Mouse (Mus musculus): ENCODE results near the gene Abhd17c. TPM values are rescaled to one million over a fixed set of nuclear protein-coding genes. Genes with fewer than 3 reads are reported as not detected.
"Not testable (repeated sequence)": the region's sequence is repeated elsewhere in the genome, so short reads cannot be mapped to it uniquely, and the experiment has no call there.

Abhd17c gene
- total RNA-seq, 2 experiments from 2014 or later, result 58.0 to 58.6 TPM

- DNase-seq, result no peak
These were observed 681 bp upstream of the Abhd17c start for GRCm38 (mm10) chr7:84152374-84152773.

GRCm38 (mm10) chr7:84151960-84152334 is 254 bp upstream of the Abhd17c start:
- DNase-seq, result peak; percentile 95

- DNase-seq, result no peak
These were observed 1.2 kb downstream of the Abhd17c start for GRCm38 (mm10) chr7:84150361-84151000.

GRCm38 (mm10) chr7:84149821-84150220 is 1.9 kb downstream of the Abhd17c start:
- DNase-seq, result no peak

- no peak for DNase-seq
These were observed 2.8 kb downstream of the Abhd17c start for GRCm38 (mm10) chr7:84148896-84149295.

GRCm38 (mm10) chr7:84147746-84148145 is 3.9 kb downstream of the Abhd17c start:
- no peak for DNase-seq

- DNase-seq, result no peak
These were observed 6.1 kb downstream of the Abhd17c start for GRCm38 (mm10) chr7:84145633-84146032.

GRCm38 (mm10) chr7:84142736-84143473 is 8.8 kb downstream of the Abhd17c start:
- DNase-seq, result no peak

- no peak for DNase-seq
These were observed 9.5 kb downstream of the Abhd17c start for GRCm38 (mm10) chr7:84142196-84142595.

GRCm38 (mm10) chr7:84139566-84139965 is 12.1 kb downstream of the Abhd17c start:
- no peak for DNase-seq

GRCm38 (mm10) chr7:84138731-84139130 is 13.0 kb downstream of the Abhd17c start:
- no peak for DNase-seq

- DNase-seq, result no peak
These were observed 13.9 kb downstream of the Abhd17c start for GRCm38 (mm10) chr7:84137779-84138178.

- DNase-seq, result no peak
These were observed 15.6 kb downstream of the Abhd17c start for GRCm38 (mm10) chr7:84135799-84136700.

- peak; percentile 51 for DNase-seq
These were observed 19.0 kb downstream of the Abhd17c start for GRCm38 (mm10) chr7:84132704-84133103.

GRCm38 (mm10) chr7:84131736-84132135 is 20.0 kb downstream of the Abhd17c start:
- DNase-seq, result no peak

- DNase-seq, result peak; percentile 74
These were observed 23.0 kb downstream of the Abhd17c start for GRCm38 (mm10) chr7:84128661-84129060.

GRCm38 (mm10) chr7:84125730-84126129 is 26.0 kb downstream of the Abhd17c start:
- no peak for DNase-seq

GRCm38 (mm10) chr7:84123651-84124050 is 28.0 kb downstream of the Abhd17c start:
- DNase-seq, result not testable (repeated sequence)

- no peak for DNase-seq
These were observed 29.9 kb downstream of the Abhd17c start for GRCm38 (mm10) chr7:84121778-84122177.

GRCm38 (mm10) chr7:84120142-84120760 is 31.4 kb downstream of the Abhd17c start:
- no peak for DNase-seq

GRCm38 (mm10) chr7:84119216-84120105 is 32.2 kb downstream of the Abhd17c start:
- no peak for DNase-seq
